Mouse (Mus musculus) kidney, postnatal 36 days (tissue): ENCODE data around the gene Gm12184.
"Not testable (repeated sequence)": the region's sequence is repeated elsewhere in the genome, so short reads cannot be mapped to it uniquely, and the experiment has no call there.

Source experiments
- DNase-seq, 2 experiments: peaks; one replicate each; pipeline ENCODE4 v3.0.0; 2021 to 2022; ENCODE audit warnings: mixed read lengths in 2 of 2

Gm12184 gene

DNA sequence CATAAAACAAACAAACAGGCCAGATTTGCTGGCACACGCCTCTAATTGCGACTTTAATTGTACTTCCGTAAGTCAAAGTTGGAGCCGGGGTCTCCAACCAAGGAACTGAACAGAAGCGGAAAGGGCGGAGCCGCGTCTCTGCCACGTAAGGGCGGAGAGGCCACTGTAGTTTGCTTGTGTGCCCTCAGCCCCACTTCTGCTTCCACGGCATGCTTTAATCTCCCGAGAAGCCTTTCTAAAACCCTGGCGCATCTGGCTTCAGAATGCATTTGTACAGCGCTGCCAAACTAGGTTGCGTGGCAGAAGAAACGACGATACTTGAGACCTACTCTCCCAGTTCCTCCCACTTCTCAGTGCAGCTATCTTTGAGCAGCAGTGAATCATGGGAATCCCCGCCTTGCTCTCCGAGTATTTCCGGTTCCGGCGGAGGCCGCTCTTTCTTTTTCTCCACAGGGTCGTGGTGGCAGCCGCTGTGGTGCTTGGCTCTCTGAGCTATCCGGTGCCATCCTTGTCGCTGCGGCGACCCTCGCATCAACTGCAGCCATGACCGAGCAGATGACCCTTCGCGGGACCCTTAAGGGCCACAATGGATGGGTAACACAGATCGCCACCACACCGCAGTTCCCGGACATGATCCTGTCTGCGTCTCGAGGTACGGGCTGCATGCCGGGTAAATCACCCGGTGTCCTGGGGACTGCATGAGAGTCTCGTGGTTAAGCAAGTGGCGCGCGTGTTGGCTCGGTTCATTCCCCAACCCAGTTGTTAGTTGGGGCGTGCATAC lies 26.3 kb downstream of the Gm12184 start, which contains the start of gene Rack1:
Gene Rack1, plus strand, starts transcription at position 412 of the 781 bp plus-strand sequence.
- peak; percentile 90 to 92 for DNase-seq

GRCm38 (mm10) chr11:48798984-48799920 lies 27.2 kb downstream of the Gm12184 start:
- DNase-seq: no peak

DNA sequence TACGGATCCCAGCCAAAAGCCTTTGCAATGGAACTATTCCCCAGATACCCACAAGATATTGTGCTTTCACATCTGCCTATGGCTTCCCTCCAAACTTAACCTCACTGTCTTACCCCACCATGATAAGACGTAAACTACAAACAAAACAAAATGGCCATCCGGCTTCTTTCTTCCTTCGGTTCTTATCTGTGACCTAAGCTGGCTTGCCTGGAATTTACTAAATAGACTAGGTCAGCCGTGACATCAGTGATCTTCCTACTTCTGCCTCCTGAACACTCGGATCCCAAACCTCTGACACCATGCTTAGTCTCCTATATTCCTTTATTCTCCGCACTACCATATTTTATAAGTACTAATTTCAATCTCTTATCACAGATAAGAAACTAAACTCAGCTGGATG lies 28.1 kb downstream of the Gm12184 start:
- no peak for DNase-seq

GRCm38 (mm10) chr11:48797287-48797686 lies 29.2 kb downstream of the Gm12184 start:
- no peak for DNase-seq

DNA sequence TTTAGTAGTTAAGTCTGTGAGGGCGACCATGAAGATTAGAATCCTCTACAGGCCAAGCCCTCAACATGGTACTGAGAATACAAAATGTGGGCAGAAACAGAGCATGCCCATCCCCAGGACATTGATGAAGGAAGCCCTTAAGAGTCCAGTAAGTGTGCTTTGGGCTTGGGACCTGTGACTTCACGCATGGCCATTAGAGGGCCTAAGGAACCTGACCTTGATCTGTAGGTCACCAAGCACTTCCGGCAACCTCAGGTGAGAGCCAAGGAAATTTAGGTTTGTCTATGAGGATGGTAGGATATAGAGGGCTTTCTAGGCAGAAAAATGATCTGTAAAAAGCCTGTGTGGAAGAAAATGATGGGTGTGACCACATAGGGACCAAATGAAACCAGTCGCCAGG lies 30.2 kb downstream of the Gm12184 start:
- no peak for DNase-seq

- DNase-seq: peak in 1 of 2 experiments; percentile 56
These were observed 31.2 kb downstream of the Gm12184 start for GRCm38 (mm10) chr11:48795221-48795620.

- DNase-seq: no peak
These were observed 33.3 kb downstream of the Gm12184 start for GRCm38 (mm10) chr11:48793184-48793583.

DNA sequence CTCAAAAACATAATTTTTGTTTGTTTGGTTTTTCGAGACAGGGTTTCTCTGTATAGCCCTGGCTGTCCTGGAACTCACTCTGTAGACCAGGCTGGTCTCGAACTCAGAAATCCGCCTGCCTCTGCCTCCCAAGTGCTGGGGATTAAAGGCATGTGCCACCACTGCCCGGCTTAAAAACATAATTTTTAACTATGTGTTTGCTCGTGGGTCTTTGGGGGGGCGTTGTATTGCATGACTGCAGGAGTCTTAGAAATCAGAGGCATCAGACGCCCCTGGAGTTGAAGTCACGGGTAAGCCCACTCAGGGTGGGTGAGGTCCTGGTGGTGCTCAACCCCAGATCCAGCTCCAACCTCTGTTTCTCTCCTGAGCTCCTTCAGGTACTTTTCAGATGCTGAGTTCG lies 34.6 kb downstream of the Gm12184 start:
- not testable (repeated sequence) for DNase-seq

GRCm38 (mm10) chr11:48790946-48791345 lies 35.5 kb downstream of the Gm12184 start:
- peak; percentile 61 to 64 for DNase-seq

DNA sequence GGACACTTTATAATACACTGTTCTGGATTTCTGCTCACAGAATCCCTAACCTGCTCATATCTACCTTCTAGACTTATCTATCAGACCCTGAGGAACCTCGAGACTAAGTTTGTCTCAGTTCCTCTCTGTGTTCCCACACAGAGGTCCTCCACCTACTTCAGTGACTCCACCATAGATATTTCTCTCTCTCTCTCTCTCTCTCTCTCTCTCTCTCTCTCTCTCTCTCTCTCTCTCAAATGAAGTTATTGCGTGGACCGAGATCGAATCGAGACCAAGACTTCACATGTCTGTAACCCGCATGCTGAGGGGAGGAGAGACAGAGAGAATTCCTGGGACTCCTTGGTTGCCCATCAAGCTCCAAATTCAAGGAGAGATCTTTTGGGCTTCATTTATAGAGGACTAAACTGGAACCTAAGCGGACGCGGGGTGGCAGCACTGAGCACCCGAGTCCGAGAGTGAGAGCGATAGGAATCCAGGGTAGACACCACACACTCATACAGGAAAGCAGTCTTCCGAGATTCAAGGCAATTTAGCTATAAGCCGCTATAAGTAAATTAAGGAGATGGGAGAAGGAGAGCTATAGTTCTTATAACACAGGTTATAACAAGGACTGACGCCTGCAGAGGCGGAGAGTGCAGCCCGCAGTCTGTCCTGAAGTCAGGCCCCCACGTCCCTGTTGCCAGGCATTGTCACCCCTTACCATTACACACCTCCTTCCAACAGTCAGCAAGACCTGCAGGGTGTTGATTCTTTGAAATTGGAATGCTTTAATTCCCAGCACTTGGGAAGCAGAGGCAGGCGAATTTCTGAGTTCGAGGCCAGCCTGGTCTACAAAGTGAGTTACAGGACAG lies 36.3 kb downstream of the Gm12184 start:
- peak; percentile 88 to 96 for DNase-seq

GRCm38 (mm10) chr11:48789215-48789614 lies 37.2 kb downstream of the Gm12184 start:
- DNase-seq: no peak

DNA sequence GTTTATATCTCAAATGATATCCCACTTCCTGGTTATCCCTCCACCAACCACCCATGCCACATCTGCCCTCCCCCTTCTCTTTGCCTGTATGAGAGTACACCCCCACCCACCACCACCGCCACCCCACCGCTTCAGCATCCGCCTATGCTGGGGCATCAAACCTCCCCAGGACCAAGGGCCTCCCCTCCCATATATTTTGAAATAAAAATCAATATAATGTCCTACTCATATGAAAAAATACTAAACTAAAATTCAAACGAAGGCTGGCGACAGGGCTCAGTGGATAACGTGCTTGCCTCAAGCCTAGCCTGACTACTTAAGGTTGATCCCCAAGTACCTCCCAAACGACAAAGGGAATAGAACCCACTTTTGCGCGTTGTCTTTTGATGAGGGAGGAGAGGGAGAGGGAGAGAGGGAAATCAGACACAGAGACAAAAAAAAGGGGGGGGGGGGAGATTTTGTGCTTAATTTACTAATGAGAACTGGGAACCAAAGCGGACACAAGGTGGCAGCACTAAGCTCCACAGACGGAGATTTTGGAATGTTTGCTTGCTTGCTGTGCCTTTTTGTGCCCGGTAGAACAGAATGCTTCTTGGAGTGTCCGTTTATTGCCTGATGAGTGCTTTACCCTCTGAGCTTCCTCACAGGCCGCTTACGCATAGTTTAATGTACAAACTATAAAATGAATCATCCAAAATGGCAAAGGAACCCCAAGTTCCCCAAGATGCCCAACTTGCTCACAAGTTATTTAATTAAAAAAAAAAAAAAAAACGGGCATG lies 38.0 kb downstream of the Gm12184 start:
- peak; percentile 82 to 92 for DNase-seq

- DNase-seq: peak; percentile 42 to 47
These were observed 38.8 kb downstream of the Gm12184 start for GRCm38 (mm10) chr11:48787455-48788211.

GRCm38 (mm10) chr11:48782243-48782642 lies 44.2 kb downstream of the Gm12184 start:
- no peak for DNase-seq

DNA sequence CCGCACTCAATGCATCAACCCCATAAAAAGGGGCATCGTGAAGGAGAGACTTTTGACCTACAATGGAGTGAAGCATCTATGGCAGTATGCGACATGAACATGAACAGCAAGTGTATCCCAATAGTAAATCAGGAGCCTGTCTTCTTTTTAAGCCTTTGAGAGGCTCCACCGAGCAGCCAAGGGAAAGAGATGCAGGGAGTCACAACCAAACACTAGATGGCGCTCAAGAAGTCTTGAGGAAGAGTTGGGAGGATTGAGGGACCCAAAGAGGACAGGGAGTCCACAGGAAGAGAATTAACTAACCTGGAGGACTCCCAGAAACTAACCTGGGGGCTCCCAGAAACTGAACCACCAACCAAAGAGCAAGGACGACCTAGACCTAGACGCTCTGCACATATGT lies 47.0 kb downstream of the Gm12184 start:
- DNase-seq: peak; percentile 37 to 60

DNA sequence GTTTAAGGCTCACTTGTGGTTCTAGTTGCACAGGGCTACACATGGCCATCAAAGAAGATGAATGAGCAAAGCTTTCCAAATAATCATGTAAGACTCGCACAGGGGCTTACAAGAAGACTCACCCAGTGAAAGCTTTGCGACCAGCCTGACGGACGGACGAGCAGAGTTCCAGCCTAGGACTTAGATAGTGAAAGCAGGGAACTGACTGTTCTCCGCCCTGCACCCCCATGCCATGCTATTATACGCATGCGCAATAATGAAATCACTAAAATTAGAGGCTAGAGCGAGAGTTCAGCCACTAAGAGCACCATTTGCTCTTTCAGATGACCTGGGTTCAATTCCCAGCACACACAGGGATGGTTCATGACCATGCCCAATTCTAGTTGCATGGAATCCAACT lies 49.2 kb downstream of the Gm12184 start:
- no peak for DNase-seq

- DNase-seq: no peak
These were observed 49.8 kb downstream of the Gm12184 start for GRCm38 (mm10) chr11:48776664-48777063.

- DNase-seq: peak; percentile 64 to 74
These were observed 51.0 kb downstream of the Gm12184 start for GRCm38 (mm10) chr11:48775483-48775882.
